Mouse (Mus musculus) neural tube, embryonic 13.5 days (tissue): ENCODE data around the gene Rasgrp3. TPM values are rescaled to one million over a fixed set of nuclear protein-coding genes. Genes with fewer than 3 reads are reported as not detected.

Experiments
- ATAC-seq: fragments of 200-750 bp; cut with Nextera tagmentation; 2 replicates; pipeline ENCODE4 v1.8.0; 2017; ENCODE audit warnings: low read depth, mild to moderate bottlenecking, moderate TSS enrichment, moderate library complexity
- H3K27ac ChIP-seq: fragments of 300-500 bp; sonication (generic); replicated peaks from 2 replicates; pipeline ENCODE4 v1.5.1; 2015; ENCODE audit warnings: moderate library complexity, mild to moderate bottlenecking, inconsistent platforms
- H3K27me3 ChIP-seq: fragments of 300-500 bp; sonication (generic); 2 replicates; pipeline ENCODE4 v1.6.1; 2015; ENCODE audit warnings: mild to moderate bottlenecking, inconsistent platforms
- H3K36me3 ChIP-seq: fragments of 300-500 bp; sonication (generic); 2 replicates; pipeline ENCODE4 v1.6.1; 2015; ENCODE audit warnings: mild to moderate bottlenecking, inconsistent platforms
- H3K4me1 ChIP-seq: fragments of 300-500 bp; sonication (generic); replicated peaks from 2 replicates; pipeline ENCODE4 v1.6.1; 2015; ENCODE audit warnings: inconsistent platforms
- H3K4me2 ChIP-seq: fragments of 300-500 bp; sonication (generic); 2 replicates; pipeline ENCODE4 v1.6.1; 2015; ENCODE audit warnings: inconsistent platforms, mild to moderate bottlenecking, moderate library complexity
- H3K4me3 ChIP-seq: fragments of 300-500 bp; sonication (generic); 2 replicates; pipeline ENCODE4 v1.5.1; 2015; ENCODE audit warnings: mild to moderate bottlenecking, inconsistent platforms
- H3K9ac ChIP-seq: fragments of 300-500 bp; sonication (generic); 2 replicates; pipeline ENCODE4 v1.6.1; 2015; ENCODE audit warnings: moderate library complexity, mild to moderate bottlenecking, inconsistent platforms
- H3K9me3 ChIP-seq: fragments of 300-500 bp; sonication (generic); 2 replicates; pipeline ENCODE4 v1.6.1; 2016; ENCODE audit warnings: inconsistent platforms
- WGBS: fragments of 180-500 bp; shearing (Covaris S2); methylation state at CpG from one replicate; pipeline ENCODE4 v1.1.7; 2015; 5-methylcytosine and 5-hydroxymethylcytosine counted together
- polyA plus RNA-seq: library from polyadenylated mRNA; unstranded; fragments of >200 nt; fragmentation: Nextera tagmentation; extraction: Ambion mirVana; gene quantifications from 2 replicates; pipeline ENCODE4 v1.2.1, GENCODE M21; 2015

The Rasgrp3 gene
- polyA plus RNA-seq, result 6.0 and 12.5 TPM in 2 replicates

DNA sequence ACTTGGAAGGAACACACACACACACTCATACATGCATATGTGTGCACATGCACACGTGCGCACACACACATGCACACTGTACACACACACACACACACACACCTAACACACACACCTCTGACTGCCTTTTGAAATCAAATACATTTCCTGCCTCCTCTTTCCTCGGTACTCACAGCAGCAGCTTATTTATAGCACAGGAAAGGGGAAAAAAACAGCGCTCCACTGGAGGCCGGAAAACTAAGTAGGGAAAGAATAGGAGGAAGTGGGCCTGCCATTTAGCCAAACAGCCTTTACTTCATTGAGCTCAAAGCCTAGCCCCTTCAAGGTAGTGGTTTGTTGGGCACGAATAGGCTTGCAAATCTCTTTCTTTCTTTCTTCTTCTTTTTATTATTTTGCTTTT, at the start of gene Rasgrp3:
TSS of gene Rasgrp3 (plus strand) at position 298 of the 400 bp plus-strand sequence.
- Histone ChIP-seq H3K36me3 (no peaks in the 10 kb centered on the region), H3K27me3 (no peaks in the 10 kb centered on the region), H3K4me2 (no peak within 1 kb of the TSS), H3K9me3 (no peaks in the 10 kb centered on the region), H3K4me3 (peak within 1 kb of the TSS; percentile 19), H3K4me1 (peaks cover 4% of the 10 kb centered on the region; the same call in 1 of the 2 replicates), H3K9ac (no peak within 1 kb of the TSS), H3K27ac (peak within 1 kb of the TSS; percentile 43)
- no peak for ATAC-seq
- WGBS, result 63% methylated on average over 6 of the region's 6 CpGs

DNA sequence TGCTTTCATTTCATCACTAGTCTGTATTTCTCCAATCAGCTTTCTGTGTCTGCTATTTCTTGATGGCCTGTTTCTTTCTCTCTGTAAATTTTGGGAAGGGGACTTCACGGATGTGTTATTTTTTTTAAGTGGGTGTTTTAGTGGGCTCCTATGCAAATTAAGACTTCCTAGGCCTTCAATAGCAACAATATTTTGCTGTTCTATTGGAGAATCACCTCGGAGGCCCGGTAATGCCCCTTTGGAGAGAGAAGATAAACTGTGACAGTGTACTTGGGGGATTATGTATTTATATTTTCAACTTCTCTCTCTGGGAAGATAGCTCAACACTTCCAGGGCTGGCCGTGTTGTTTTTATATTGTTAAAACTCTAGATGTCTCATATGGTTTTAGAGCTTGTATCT, 47.3 kb upstream of the Rasgrp3 start:
- whole genome bisulfite sequencing, result 90% methylated on average over 4 of the region's 4 CpGs
- H3K27me3 ChIP-seq, result no peaks in the 10 kb centered on the region
- H3K4me3 ChIP-seq, result no peak overlapping the region
- no peaks in the 10 kb centered on the region for H3K9me3 ChIP-seq
- no peak overlapping the region for H3K27ac ChIP-seq
- H3K9ac ChIP-seq, result no peak overlapping the region
- no peak overlapping the region for H3K4me2 ChIP-seq
- ATAC-seq, result no peak
- no peaks in the 10 kb centered on the region for H3K36me3 ChIP-seq
- no peaks in the 10 kb centered on the region for H3K4me1 ChIP-seq

DNA sequence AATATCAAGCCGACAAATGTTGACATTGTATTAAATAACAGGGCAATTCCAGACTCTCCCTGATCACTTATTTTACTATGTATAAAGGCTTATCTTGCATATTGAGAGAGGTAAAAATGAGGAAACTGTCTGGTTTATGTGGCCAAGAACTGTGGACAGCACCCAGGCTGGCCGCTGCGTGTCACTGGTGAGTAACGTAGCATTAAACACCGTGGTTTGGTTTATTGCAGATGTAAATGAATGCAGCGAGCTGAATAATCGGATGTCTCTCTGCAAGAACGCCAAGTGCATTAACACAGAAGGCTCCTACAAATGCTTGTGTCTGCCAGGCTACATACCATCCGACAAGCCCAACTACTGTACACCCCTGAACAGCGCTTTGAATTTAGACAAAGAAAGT, 45.6 kb upstream of the Rasgrp3 start:
- no peak overlapping the region for H3K9ac ChIP-seq
- WGBS, result 66% methylated on average over 10 of the region's 10 CpGs
- ATAC-seq, result no peak
- no peak overlapping the region for H3K4me2 ChIP-seq
- no peak overlapping the region for H3K4me3 ChIP-seq
- no peaks in the 10 kb centered on the region for H3K9me3 ChIP-seq
- no peaks in the 10 kb centered on the region for H3K4me1 ChIP-seq
- H3K36me3 ChIP-seq, result no peaks in the 10 kb centered on the region
- H3K27ac ChIP-seq, result no peak overlapping the region
- H3K27me3 ChIP-seq, result no peaks in the 10 kb centered on the region

DNA sequence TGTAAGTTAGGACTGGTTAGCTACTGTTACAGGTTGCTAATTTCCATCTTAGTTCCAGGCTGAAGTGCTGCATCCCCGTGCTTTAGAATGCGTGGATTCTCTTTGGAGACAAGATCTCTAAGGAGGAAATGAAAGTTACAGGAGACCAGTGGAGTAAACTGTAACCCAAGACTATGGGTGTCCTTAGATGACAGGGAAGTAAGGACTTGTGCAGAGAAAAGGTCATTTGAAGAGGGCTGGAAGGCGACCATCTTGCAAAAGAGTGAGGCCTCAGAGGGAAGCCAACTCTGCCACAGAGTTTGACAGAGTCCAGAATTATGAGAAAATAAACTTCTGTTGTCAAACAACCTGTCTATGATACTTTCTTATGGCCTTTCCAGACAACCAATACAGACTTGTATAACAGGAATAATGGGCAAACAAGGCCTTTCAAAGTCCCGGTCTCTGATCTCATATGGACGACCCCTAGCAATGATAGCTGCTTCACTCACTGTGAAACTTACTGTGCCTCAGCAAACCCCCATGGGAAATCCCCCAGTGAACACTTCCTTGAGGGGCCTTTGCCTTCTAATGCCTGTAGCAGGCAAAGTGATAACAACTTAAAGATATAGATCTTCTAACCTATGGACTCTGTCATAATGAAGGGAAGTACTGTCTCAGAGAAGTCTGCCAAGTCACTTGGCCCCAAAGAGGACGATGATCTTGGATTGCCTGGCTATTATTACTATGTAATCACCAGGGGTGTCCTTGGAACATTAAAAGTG, 44.1 kb upstream of the Rasgrp3 start:
- Histone ChIP-seq H3K4me1 (no peaks in the 10 kb centered on the region), H3K4me2 (no peak overlapping the region), H3K27me3 (no peaks in the 10 kb centered on the region), H3K9me3 (no peaks in the 10 kb centered on the region), H3K27ac (no peak overlapping the region), H3K4me3 (no peak overlapping the region), H3K9ac (no peak overlapping the region), H3K36me3 (no peaks in the 10 kb centered on the region)
- 89% methylated on average over 6 of the region's 6 CpGs for WGBS
- no peak for ATAC-seq

DNA sequence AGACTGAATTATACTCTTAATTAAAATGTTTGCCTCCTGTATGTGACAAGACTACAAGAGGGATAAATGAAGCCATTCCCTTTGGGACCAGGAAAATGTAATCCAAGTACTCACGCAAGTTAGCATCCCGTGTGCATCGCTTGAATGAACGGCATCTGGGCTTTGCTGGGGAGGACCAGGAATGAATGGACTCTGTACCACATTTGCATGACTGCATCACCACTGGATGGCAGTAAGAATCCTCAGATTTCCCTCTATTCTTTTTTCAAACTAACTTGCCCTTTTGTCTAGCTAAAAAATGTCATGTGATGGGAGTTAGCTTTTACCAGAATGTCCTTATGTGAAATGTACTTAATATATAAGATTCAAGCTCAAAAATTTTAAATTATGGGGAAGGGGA, 29.3 kb upstream of the Rasgrp3 start:
- H3K9me3 ChIP-seq, result no peaks in the 10 kb centered on the region
- H3K4me2 ChIP-seq, result no peak overlapping the region
- ATAC-seq, result no peak
- H3K27ac ChIP-seq, result no peak overlapping the region
- no peaks in the 10 kb centered on the region for H3K27me3 ChIP-seq
- H3K4me3 ChIP-seq, result no peak overlapping the region
- 45% methylated on average over 4 of the region's 4 CpGs for WGBS
- H3K9ac ChIP-seq, result no peak overlapping the region
- H3K36me3 ChIP-seq, result no peaks in the 10 kb centered on the region
- H3K4me1 ChIP-seq, result no peaks in the 10 kb centered on the region

DNA sequence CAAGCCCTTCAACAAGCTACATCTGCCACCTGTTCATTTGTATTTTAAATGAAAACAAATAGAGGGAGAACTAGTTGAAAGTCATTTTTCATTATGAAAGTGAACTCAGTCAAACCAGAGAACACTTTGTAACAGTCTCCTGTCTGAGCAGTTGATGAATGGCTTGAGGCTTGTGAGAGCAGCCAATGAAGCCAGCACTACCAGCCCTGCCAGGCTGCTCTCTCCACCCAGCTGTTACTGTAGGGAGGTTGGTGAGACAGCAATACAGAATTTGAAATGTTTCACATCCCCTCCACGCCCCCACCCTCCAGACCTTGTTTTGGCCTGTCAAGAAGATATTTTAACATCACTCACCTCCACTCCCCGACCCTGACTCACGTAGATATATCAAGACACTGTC, 18.8 kb upstream of the Rasgrp3 start:
- 80% methylated on average over 3 of the region's 3 CpGs for WGBS
- Histone ChIP-seq H3K27me3 (no peaks in the 10 kb centered on the region), H3K27ac (no peak overlapping the region), H3K4me3 (no peak overlapping the region), H3K4me2 (no peak overlapping the region), H3K4me1 (no peaks in the 10 kb centered on the region), H3K9me3 (no peaks in the 10 kb centered on the region), H3K36me3 (no peaks in the 10 kb centered on the region), H3K9ac (no peak overlapping the region)
- ATAC-seq, result no peak

DNA sequence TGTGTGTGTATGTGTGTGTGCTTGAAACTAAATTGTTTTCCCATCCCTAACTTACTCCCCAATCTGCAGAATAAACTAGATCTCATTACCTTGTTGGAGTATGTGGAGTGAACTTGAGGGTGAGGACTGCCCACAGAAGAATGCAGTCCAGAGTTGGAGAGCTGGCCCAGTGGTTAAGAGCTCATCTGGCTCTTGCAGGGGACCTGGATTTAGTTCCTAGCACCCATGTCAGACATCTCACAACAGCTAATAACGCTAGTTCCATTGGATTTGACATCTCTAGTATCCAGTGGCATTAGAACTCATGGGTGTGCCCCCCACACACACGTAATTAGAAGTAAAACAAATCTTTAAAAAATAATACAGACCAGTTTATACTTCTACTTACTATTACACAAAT, 1.5 kb upstream of the Rasgrp3 start:
- H3K27me3 ChIP-seq, result no peaks in the 10 kb centered on the region
- WGBS, result 89% methylated on average over 2 of the region's 2 CpGs
- no peak for ATAC-seq
- no peak overlapping the region for H3K4me2 ChIP-seq
- no peak overlapping the region for H3K9ac ChIP-seq
- no peak overlapping the region for H3K4me3 ChIP-seq
- no peaks in the 10 kb centered on the region for H3K36me3 ChIP-seq
- H3K9me3 ChIP-seq, result no peaks in the 10 kb centered on the region
- no peak overlapping the region for H3K27ac ChIP-seq
- H3K4me1 ChIP-seq, result no peaks in the 10 kb centered on the region

DNA sequence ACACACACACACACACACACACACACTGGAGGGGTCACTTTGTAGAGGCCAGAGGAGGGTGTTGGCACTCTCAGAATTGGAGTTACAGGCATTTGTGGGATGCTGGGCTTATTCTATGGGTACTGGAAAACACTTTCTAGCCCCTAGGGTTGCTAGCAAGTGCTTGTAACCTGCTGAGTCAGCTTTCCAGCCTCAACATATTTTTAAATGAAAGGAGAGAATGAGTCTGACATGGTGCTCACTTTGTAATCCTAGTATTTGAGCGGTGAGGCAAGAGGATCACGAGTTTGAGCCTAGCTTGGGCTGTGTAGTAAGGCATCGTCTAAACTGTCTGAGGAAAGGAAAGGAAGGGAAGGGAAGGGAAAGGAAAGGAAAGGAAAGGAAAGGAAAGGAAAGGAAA, 825 bp upstream of the Rasgrp3 start:
- 88% methylated on average over 3 of the region's 3 CpGs for WGBS
- H3K27me3 ChIP-seq, result no peaks in the 10 kb centered on the region
- H3K4me2 ChIP-seq, result no peak overlapping the region
- no peaks in the 10 kb centered on the region for H3K36me3 ChIP-seq
- ATAC-seq, result no peak
- no peaks in the 10 kb centered on the region for H3K4me1 ChIP-seq
- H3K9ac ChIP-seq, result no peak overlapping the region
- no peak overlapping the region for H3K27ac ChIP-seq
- H3K4me3 ChIP-seq, result no peak overlapping the region
- no peaks in the 10 kb centered on the region for H3K9me3 ChIP-seq

DNA sequence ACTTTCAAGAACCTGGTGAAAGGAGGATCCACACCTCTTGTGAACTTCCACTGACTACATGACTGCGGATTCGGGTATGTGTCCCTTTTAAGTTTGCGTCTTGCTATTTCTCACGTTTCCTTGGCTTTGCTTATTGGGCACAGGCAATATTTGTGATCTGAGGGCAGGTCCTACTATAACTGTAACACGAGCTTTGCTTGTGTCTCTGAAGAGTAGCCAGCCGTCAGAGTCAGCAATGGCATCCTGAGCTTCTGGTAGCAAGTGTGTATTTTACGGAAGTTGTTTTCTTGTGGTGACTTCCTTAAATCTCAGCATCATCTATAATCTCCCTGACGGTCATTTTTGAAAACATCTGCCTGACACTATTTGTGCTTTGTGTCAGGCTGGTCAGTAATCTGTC, 399 bp downstream of the Rasgrp3 start:
- Histone ChIP-seq H3K4me1 (peaks cover 8% of the 10 kb centered on the region), H3K36me3 (no peaks in the 10 kb centered on the region), H3K9me3 (no peaks in the 10 kb centered on the region), H3K4me2 (no peak overlapping the region), H3K27me3 (no peaks in the 10 kb centered on the region), H3K27ac (peak overlapping the region; percentile 43; the same call in 1 of the 2 replicates), H3K4me3 (peak overlapping the region; percentile 19), H3K9ac (no peak overlapping the region)
- ATAC-seq, result no peak
- 79% methylated on average over 8 of the region's 8 CpGs for WGBS

DNA sequence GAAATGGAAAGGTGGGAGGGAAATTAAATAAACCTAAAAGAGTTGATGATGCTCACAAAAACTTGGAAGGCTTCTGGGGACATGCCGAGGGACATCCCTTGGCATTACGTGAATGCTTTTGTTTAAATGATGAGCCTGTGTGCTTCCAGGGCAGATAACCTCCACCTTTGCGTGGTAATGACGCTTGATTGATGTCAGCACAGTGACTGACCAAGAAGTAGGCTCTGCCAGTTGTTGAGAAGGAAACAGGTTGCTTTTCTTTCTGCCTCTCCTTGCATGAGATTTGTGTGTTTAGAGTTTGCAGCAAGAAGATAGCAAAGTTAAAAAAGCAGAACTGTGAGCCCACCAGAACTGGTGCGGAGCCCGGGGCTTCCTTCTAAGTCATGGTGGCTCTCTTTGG, 1.1 kb downstream of the Rasgrp3 start:
- Histone ChIP-seq H3K27me3 (no peaks in the 10 kb centered on the region), H3K9ac (no peak overlapping the region), H3K4me1 (peaks cover 13% of the 10 kb centered on the region), H3K9me3 (no peaks in the 10 kb centered on the region), H3K36me3 (no peaks in the 10 kb centered on the region), H3K4me2 (no peak overlapping the region), H3K4me3 (peak overlapping the region; percentile 19), H3K27ac (peak overlapping the region; percentile 28; the same call in 1 of the 2 replicates)
- no peak for ATAC-seq
- WGBS, result 82% methylated on average over 6 of the region's 6 CpGs

DNA sequence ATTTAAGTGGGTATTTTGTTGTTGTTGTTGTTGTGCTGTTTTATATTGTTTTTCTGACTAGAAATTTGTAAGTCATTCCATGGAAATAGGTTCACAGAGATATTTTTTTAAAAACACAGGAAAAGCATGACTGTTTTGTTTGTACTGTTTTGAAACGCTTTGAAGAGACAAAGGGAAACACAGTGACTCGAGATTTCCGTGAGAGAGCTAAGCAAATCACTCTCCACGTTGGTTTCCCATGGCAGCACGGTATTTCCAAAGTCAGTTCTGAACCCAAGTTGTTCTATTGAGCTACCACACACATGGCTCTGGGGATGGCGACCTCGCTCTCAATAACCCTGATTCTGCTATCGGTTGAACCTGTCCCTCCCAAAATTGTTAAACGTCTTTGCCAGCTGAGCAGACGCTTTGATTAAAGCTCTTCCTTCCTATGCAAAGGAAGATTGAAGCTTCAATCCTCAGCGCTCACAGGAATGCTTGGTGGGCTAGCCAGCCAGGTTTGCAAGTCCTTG, 1.6 kb downstream of the Rasgrp3 start:
- 74% methylated on average over 11 of the region's 11 CpGs for WGBS
- peak overlapping the region; percentile 19; the same call in 1 of the 2 replicates for H3K4me3 ChIP-seq
- no peaks in the 10 kb centered on the region for H3K36me3 ChIP-seq
- peak overlapping the region; percentile 5; the same call in 1 of the 2 replicates for H3K4me2 ChIP-seq
- H3K27ac ChIP-seq, result no peak overlapping the region; the same call in 1 of the 2 replicates
- ATAC-seq, result no peak
- H3K27me3 ChIP-seq, result no peaks in the 10 kb centered on the region
- H3K4me1 ChIP-seq, result peaks cover 18% of the 10 kb centered on the region
- no peak overlapping the region for H3K9ac ChIP-seq
- no peaks in the 10 kb centered on the region for H3K9me3 ChIP-seq

DNA sequence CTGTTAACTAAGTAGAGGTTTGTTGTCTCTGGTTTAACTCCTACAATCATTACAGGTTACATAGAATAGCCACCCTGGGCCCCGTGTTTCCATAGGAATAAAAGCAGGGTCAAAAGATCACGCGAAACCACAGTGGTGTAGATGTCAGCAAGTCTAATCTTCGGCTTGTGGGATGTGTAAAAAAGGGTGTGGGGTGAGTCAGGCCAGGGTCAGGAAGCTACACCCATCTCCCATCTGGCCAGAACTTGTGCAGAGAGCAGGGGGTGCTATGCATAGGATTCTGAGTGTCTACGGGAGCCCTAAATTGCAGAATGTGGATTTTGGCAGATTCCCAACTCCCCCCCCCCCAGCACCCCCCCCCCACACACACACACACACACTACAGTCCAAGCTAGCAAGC, 2.5 kb downstream of the Rasgrp3 start:
- Histone ChIP-seq H3K4me2 (no peak overlapping the region), H3K9ac (no peak overlapping the region), H3K4me3 (no peak overlapping the region), H3K27me3 (no peaks in the 10 kb centered on the region), H3K9me3 (no peaks in the 10 kb centered on the region), H3K36me3 (no peaks in the 10 kb centered on the region), H3K27ac (no peak overlapping the region), H3K4me1 (peaks cover 21% of the 10 kb centered on the region)
- 72% methylated on average over 5 of the region's 5 CpGs for WGBS
- no peak for ATAC-seq

DNA sequence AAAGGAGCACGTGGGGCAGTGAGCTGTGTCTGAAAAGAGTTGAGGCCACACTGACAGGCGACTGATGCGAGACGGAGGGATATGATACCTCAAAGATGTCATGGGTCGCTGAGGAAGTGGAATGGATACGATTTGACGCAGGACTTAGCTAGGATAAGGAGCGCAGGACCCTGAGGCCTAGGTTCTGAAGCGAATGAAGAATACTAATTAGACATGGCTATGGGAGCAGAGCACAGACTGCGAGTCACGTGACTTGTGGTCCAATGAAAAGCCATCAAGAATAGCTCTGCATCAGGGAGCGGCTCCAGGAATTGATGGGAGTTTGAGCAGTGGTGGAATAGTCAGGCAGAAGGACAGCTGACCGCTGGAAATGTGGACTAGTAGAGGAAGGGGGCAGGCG, 3.4 kb downstream of the Rasgrp3 start:
- no peak overlapping the region for H3K9ac ChIP-seq
- 83% methylated on average over 14 of the region's 14 CpGs for WGBS
- no peaks in the 10 kb centered on the region for H3K27me3 ChIP-seq
- no peaks in the 10 kb centered on the region for H3K36me3 ChIP-seq
- H3K27ac ChIP-seq, result no peak overlapping the region
- peaks cover 24% of the 10 kb centered on the region for H3K4me1 ChIP-seq
- no peak overlapping the region for H3K4me3 ChIP-seq
- ATAC-seq, result no peak
- no peaks in the 10 kb centered on the region for H3K9me3 ChIP-seq
- H3K4me2 ChIP-seq, result no peak overlapping the region
